Mouse (Mus musculus) liver, embryonic 12.5 days (tissue): Measurements from ENCODE around the gene Gpsm1. TPM values are rescaled to one million over a fixed set of nuclear protein-coding genes. Genes with fewer than 3 reads are reported as not detected.

Experiments used
- ATAC-seq: fragments of 200-750 bp; cut with Nextera tagmentation; 2 replicates; pipeline ENCODE4 v1.8.0; 2017; ENCODE audit warnings: moderate number of reproducible peaks, mild to moderate bottlenecking, moderate library complexity
- H3K27ac ChIP-seq: fragments of 300-500 bp; sonication (generic); 2 replicates; pipeline ENCODE4 v1.5.1; 2016; ENCODE audit warnings: mild to moderate bottlenecking
- H3K27me3 ChIP-seq: fragments of 300-500 bp; sonication (generic); replicated peaks from 2 replicates; pipeline ENCODE4 v1.6.1; 2016; ENCODE audit warnings: mild to moderate bottlenecking, moderate library complexity
- H3K36me3 ChIP-seq: fragments of 300-500 bp; sonication (generic); 2 replicates; pipeline ENCODE4 v1.6.1; 2016; ENCODE audit warnings: mild to moderate bottlenecking, moderate library complexity
- H3K4me1 ChIP-seq: fragments of 300-500 bp; sonication (generic); 2 replicates; pipeline ENCODE4 v1.6.1; 2016
- H3K4me2 ChIP-seq: fragments of 300-500 bp; sonication (generic); 2 replicates; pipeline ENCODE4 v1.6.1; 2016; ENCODE audit warnings: mild to moderate bottlenecking, moderate library complexity
- H3K4me3 ChIP-seq: fragments of 300-500 bp; sonication (generic); 2 replicates; pipeline ENCODE4 v1.5.1; 2016; ENCODE audit warnings: mild to moderate bottlenecking, moderate library complexity
- H3K9ac ChIP-seq: fragments of 300-500 bp; sonication (generic); 2 replicates; pipeline ENCODE4 v1.6.1; 2016; ENCODE audit warnings: mild to moderate bottlenecking, moderate library complexity
- H3K9me3 ChIP-seq: fragments of 300-500 bp; sonication (generic); replicated peaks from 2 replicates; pipeline ENCODE4 v1.6.1; 2016; ENCODE audit warnings: mild to moderate bottlenecking, moderate library complexity
- WGBS: fragments of 180-500 bp; shearing (Covaris S2); methylation state at CpG from one replicate; pipeline ENCODE4 v1.1.7; 2016; ENCODE audit not compliant: insufficient replicate concordance; 5-methylcytosine and 5-hydroxymethylcytosine counted together
- polyA plus RNA-seq: library from polyadenylated mRNA; unstranded; fragments of >200 nt; fragmentation: Nextera tagmentation; extraction: Ambion mirVana; gene quantifications from 2 replicates; pipeline ENCODE4 v1.2.1, GENCODE M21; 2016

Gpsm1 gene
- polyA plus RNA-seq, 1 experiment from 2014 or later = 8.1 TPM

GRCm38 (mm10) chr2:26348241-26348640 lies 32.9 kb downstream of the Gpsm1 start:
- H3K27ac ChIP-seq = no peak overlapping the region
- peaks cover 35% of the 10 kb centered on the region for H3K36me3 ChIP-seq
- no peaks in the 10 kb centered on the region for H3K27me3 ChIP-seq
- H3K9me3 ChIP-seq = no peaks in the 10 kb centered on the region
- no peak overlapping the region for H3K9ac ChIP-seq
- 64% methylated on average over 6 of the region's 6 CpGs for WGBS
- ATAC-seq = no peak
- H3K4me1 ChIP-seq = peaks cover 38% of the 10 kb centered on the region
- H3K4me2 ChIP-seq = no peak overlapping the region
- H3K4me3 ChIP-seq = no peak overlapping the region

- H3K9me3 ChIP-seq = no peaks in the 10 kb centered on the region
- H3K4me1 ChIP-seq = peaks cover 37% of the 10 kb centered on the region
- H3K36me3 ChIP-seq = peaks cover 25% of the 10 kb centered on the region
- 3% methylated on average over 62 of the region's 62 CpGs for WGBS
- H3K27me3 ChIP-seq = no peaks in the 10 kb centered on the region
- peak within 1 kb of the TSS; percentile 94 for H3K4me2 ChIP-seq
- peak; percentile 77 for ATAC-seq
- peak within 1 kb of the TSS; percentile 81 for H3K4me3 ChIP-seq
- H3K27ac ChIP-seq = peak within 1 kb of the TSS; percentile 77
- H3K9ac ChIP-seq = peak within 1 kb of the TSS; percentile 79
Observed at GRCm38 (mm10) chr2:26351358-26352290, 36.3 kb downstream of the Gpsm1 start, which contains the start of gene Dnlz. TSS of gene Dnlz (minus strand) at chr2:26352110.

- WGBS = 5% methylated on average over 36 of the region's 36 CpGs
- H3K9ac ChIP-seq = peak overlapping the region; percentile 79
Observed at GRCm38 (mm10) chr2:26352291-26352910, 37.1 kb downstream of the Gpsm1 start.

GRCm38 (mm10) chr2:26353066-26353980 lies 38.0 kb downstream of the Gpsm1 start:
- Histone ChIP-seq H3K27ac (no peak overlapping the region), H3K27me3 (no peaks in the 10 kb centered on the region), H3K36me3 (peaks cover 19% of the 10 kb centered on the region), H3K9ac (peak overlapping the region; percentile 79), H3K9me3 (no peaks in the 10 kb centered on the region), H3K4me3 (peak overlapping the region; percentile 81; the same call in 1 of the 2 replicates), H3K4me2 (peak overlapping the region; percentile 94), H3K4me1 (peaks cover 32% of the 10 kb centered on the region)
- 78% methylated on average over 11 of the region's 11 CpGs for WGBS
- no peak for ATAC-seq

More at GRCm38 (mm10) chr2:26352291-26352910, 37.1 kb downstream of the Gpsm1 start:
- peaks cover 37% of the 10 kb centered on the region for H3K4me1 ChIP-seq
- H3K4me3 ChIP-seq = peak overlapping the region; percentile 81
- peak; percentile 25; the same call in 1 of the 2 replicates for ATAC-seq
- H3K4me2 ChIP-seq = peak overlapping the region; percentile 94
- no peaks in the 10 kb centered on the region for H3K9me3 ChIP-seq
- H3K27ac ChIP-seq = peak overlapping the region; percentile 77
- no peaks in the 10 kb centered on the region for H3K27me3 ChIP-seq
- peaks cover 25% of the 10 kb centered on the region for H3K36me3 ChIP-seq

GRCm38 (mm10) chr2:26354401-26354800 lies 39.1 kb downstream of the Gpsm1 start:
- H3K9ac ChIP-seq = no peak overlapping the region
- ATAC-seq = no peak
- no peak overlapping the region for H3K27ac ChIP-seq
- H3K4me2 ChIP-seq = no peak overlapping the region
- no peaks in the 10 kb centered on the region for H3K9me3 ChIP-seq
- no peak overlapping the region for H3K4me3 ChIP-seq
- 68% methylated on average over 4 of the region's 4 CpGs for WGBS
- H3K27me3 ChIP-seq = no peaks in the 10 kb centered on the region
- H3K36me3 ChIP-seq = peaks cover 11% of the 10 kb centered on the region
- H3K4me1 ChIP-seq = peaks cover 31% of the 10 kb centered on the region

- 74% methylated on average over 4 of the region's 4 CpGs for WGBS
- ATAC-seq = no peak
Observed at GRCm38 (mm10) chr2:26356231-26356630, 40.9 kb downstream of the Gpsm1 start.

GRCm38 (mm10) chr2:26356678-26357077 lies 41.4 kb downstream of the Gpsm1 start:
- Histone ChIP-seq H3K36me3 (no peaks in the 10 kb centered on the region), H3K9ac (no peak overlapping the region), H3K27ac (no peak overlapping the region), H3K4me3 (no peak overlapping the region), H3K4me1 (peaks cover 14% of the 10 kb centered on the region), H3K9me3 (no peaks in the 10 kb centered on the region), H3K27me3 (no peaks in the 10 kb centered on the region), H3K4me2 (no peak overlapping the region)
- WGBS = 61% methylated on average over 7 of the region's 7 CpGs
- no peak for ATAC-seq

More at GRCm38 (mm10) chr2:26356231-26356630, 40.9 kb downstream of the Gpsm1 start:
- no peak overlapping the region for H3K27ac ChIP-seq
- H3K27me3 ChIP-seq = no peaks in the 10 kb centered on the region
- no peak overlapping the region for H3K9ac ChIP-seq
- H3K4me3 ChIP-seq = no peak overlapping the region
- H3K9me3 ChIP-seq = no peaks in the 10 kb centered on the region
- H3K4me1 ChIP-seq = peaks cover 16% of the 10 kb centered on the region
- H3K4me2 ChIP-seq = no peak overlapping the region
- H3K36me3 ChIP-seq = no peaks in the 10 kb centered on the region

- 64% methylated on average over 15 of the region's 15 CpGs for WGBS
- no peaks in the 10 kb centered on the region for H3K9me3 ChIP-seq
Observed at GRCm38 (mm10) chr2:26357484-26357883, 42.2 kb downstream of the Gpsm1 start.

GRCm38 (mm10) chr2:26358667-26359320 lies 43.5 kb downstream of the Gpsm1 start:
- H3K4me1 ChIP-seq = 0 out of 2 replicates have a peak, but pooled peaks cover 4% of the 10 kb centered on the region
- no peaks in the 10 kb centered on the region for H3K27me3 ChIP-seq
- 75% methylated on average over 13 of the region's 13 CpGs for WGBS
- no peak overlapping the region for H3K4me2 ChIP-seq
- H3K9ac ChIP-seq = no peak overlapping the region
- peaks cover 15% of the 10 kb centered on the region for H3K36me3 ChIP-seq
- H3K4me3 ChIP-seq = no peak overlapping the region
- no peak overlapping the region for H3K27ac ChIP-seq
- H3K9me3 ChIP-seq = no peaks in the 10 kb centered on the region
- peak; percentile 10; the same call in 1 of the 2 replicates for ATAC-seq

More at GRCm38 (mm10) chr2:26357484-26357883, 42.2 kb downstream of the Gpsm1 start:
- Histone ChIP-seq H3K27me3 (no peaks in the 10 kb centered on the region), H3K36me3 (peaks cover 2% of the 10 kb centered on the region), H3K4me2 (no peak overlapping the region), H3K27ac (no peak overlapping the region), H3K4me3 (no peak overlapping the region), H3K9ac (no peak overlapping the region), H3K4me1 (peaks cover 11% of the 10 kb centered on the region)
- no peak for ATAC-seq

- 37% methylated on average over 6 of the region's 6 CpGs for WGBS
- Histone ChIP-seq H3K36me3 (peaks cover 27% of the 10 kb centered on the region), H3K4me2 (peak overlapping the region; percentile 14; the same call in 1 of the 2 replicates), H3K27me3 (no peaks in the 10 kb centered on the region), H3K4me3 (no peak overlapping the region; the same call in 1 of the 2 replicates), H3K4me1 (0 out of 2 replicates have a peak, but pooled peaks cover 4% of the 10 kb centered on the region), H3K9ac (no peak overlapping the region), H3K27ac (no peak overlapping the region), H3K9me3 (no peaks in the 10 kb centered on the region)
- no peak for ATAC-seq
Observed at GRCm38 (mm10) chr2:26359983-26360382, 44.7 kb downstream of the Gpsm1 start.

GRCm38 (mm10) chr2:26360772-26361171 lies 45.5 kb downstream of the Gpsm1 start, which contains the start of gene Card9:
TSS of gene Card9 (minus strand) at chr2:26360918.
- Histone ChIP-seq H3K36me3 (peaks cover 35% of the 10 kb centered on the region), H3K27ac (no peak within 1 kb of the TSS), H3K9ac (no peak within 1 kb of the TSS), H3K4me3 (no peak within 1 kb of the TSS; the same call in 1 of the 2 replicates), H3K27me3 (no peaks in the 10 kb centered on the region), H3K4me1 (0 out of 2 replicates have a peak, but pooled peaks cover 4% of the 10 kb centered on the region), H3K4me2 (peak within 1 kb of the TSS; percentile 14; the same call in 1 of the 2 replicates), H3K9me3 (no peaks in the 10 kb centered on the region)
- no peak for ATAC-seq
- WGBS = 19% methylated on average over 3 of the region's 3 CpGs
